Mouse (Mus musculus) heart, embryonic 16.5 days (tissue): Measurements from ENCODE around the gene Zmynd11. TPM values are rescaled to one million over a fixed set of nuclear protein-coding genes. Genes with fewer than 3 reads are reported as not detected.
"Not testable (repeated sequence)": the region's sequence is repeated elsewhere in the genome, so short reads cannot be mapped to it uniquely, and the experiment has no call there.

Experiments
- ATAC-seq: fragments of 200-750 bp; cut with Nextera tagmentation; replicated peaks from 2 replicates; pipeline ENCODE4 v1.8.0; 2017; ENCODE audit warnings: moderate number of reproducible peaks; ENCODE audit not compliant: insufficient read depth, low FRiP score; ENCODE audit errors: extremely low read depth
- H3K27ac ChIP-seq: fragments of 300-500 bp; sonication (generic); 2 replicates; pipeline ENCODE4 v1.5.1; 2014; ENCODE audit warnings: mild to moderate bottlenecking, low read length, control low read depth, moderate library complexity
- H3K27me3 ChIP-seq: fragments of 300-500 bp; sonication (generic); 2 replicates; pipeline ENCODE4 v1.6.1; 2014; ENCODE audit warnings: low read length, mixed read lengths; ENCODE audit not compliant: control insufficient read depth, insufficient read depth
- H3K36me3 ChIP-seq: fragments of 300-500 bp; sonication (generic); 2 replicates; pipeline ENCODE4 v1.6.1; 2014; ENCODE audit not compliant: control insufficient read depth, insufficient read depth
- H3K4me1 ChIP-seq: fragments of 300-500 bp; sonication (generic); 2 replicates; pipeline ENCODE4 v1.6.1; 2014; ENCODE audit warnings: low read length, mixed read lengths; ENCODE audit not compliant: control insufficient read depth, insufficient read depth
- H3K4me2 ChIP-seq: fragments of 300-500 bp; sonication (generic); 2 replicates; pipeline ENCODE4 v1.6.1; 2014; ENCODE audit warnings: low read depth, mild to moderate bottlenecking, control low read depth, low read length
- H3K4me3 ChIP-seq: fragments of 300-500 bp; sonication (generic); 2 replicates; pipeline ENCODE4 v1.5.1; 2014; ENCODE audit warnings: mild to moderate bottlenecking, control low read depth, low read length
- H3K9ac ChIP-seq: fragments of 300-500 bp; sonication (generic); 2 replicates; pipeline ENCODE4 v1.6.1; 2014; ENCODE audit warnings: low read length, control low read depth
- H3K9me3 ChIP-seq: fragments of 300-500 bp; sonication (generic); replicated peaks from 2 replicates; pipeline ENCODE4 v1.6.1; 2016; ENCODE audit warnings: low read length; ENCODE audit not compliant: control insufficient read depth
- WGBS: fragments of 180-500 bp; shearing (Covaris S2); extraction: QIAGEN DNeasy Blood & Tissue Kit; methylation state at CpG from one replicate; pipeline ENCODE4 v1.1.7; 2014; 5-methylcytosine and 5-hydroxymethylcytosine counted together
- polyA plus RNA-seq: library from polyadenylated mRNA; unstranded; fragments of >200 nt; fragmentation: Nextera tagmentation; extraction: Ambion mirVana; gene quantifications from 2 replicates; pipeline ENCODE4 v1.2.1, GENCODE M21; 2015

The Zmynd11 gene
- polyA plus RNA-seq, 1 experiment from 2014 or later: 117 TPM

DNA sequence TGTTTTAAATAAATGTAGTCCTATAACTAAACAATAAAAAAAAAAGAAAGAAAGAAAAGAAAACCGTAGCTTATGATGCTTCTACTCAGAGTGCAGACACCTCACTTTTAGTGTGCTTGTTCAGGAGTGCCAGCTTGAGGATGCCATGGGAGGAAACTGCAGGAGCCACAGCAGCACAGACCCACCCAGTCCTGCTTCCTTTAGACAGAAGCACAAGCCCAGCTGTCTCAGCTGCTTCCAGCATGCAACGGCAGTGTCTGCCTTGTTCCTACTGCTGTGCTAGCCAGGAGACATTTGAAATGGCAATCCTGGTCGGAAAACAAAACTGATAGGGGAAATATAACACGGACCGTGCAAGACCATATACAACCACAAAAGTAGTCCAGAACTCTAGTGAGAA is 28.1 kb downstream of the Zmynd11 start:
- Histone ChIP-seq H3K4me1 (peaks cover 10% of the 10 kb centered on the region), H3K9me3 (no peaks in the 10 kb centered on the region), H3K9ac (no peak overlapping the region), H3K27me3 (no peaks in the 10 kb centered on the region), H3K27ac (no peak overlapping the region), H3K4me3 (no peak overlapping the region), H3K4me2 (no peak overlapping the region), H3K36me3 (peaks cover 3% of the 10 kb centered on the region; the same call in 1 of the 2 replicates)
- WGBS: 67% methylated on average over 5 of the region's 5 CpGs
- no peak for ATAC-seq

- not testable (repeated sequence) for H3K36me3 ChIP-seq, H3K27me3 ChIP-seq, H3K27ac ChIP-seq, H3K4me1 ChIP-seq, H3K9me3 ChIP-seq, H3K9ac ChIP-seq, H3K4me2 ChIP-seq, ATAC-seq, H3K4me3 ChIP-seq
- WGBS: 97% methylated on average over 4 of the region's 5 CpGs
Observed at GRCm38 (mm10) chr13:9732262-9732661, 32.9 kb downstream of the Zmynd11 start.

GRCm38 (mm10) chr13:9729073-9729472 is 36.1 kb downstream of the Zmynd11 start:
- no peak overlapping the region for H3K4me3 ChIP-seq
- peaks cover 3% of the 10 kb centered on the region; the same call in 1 of the 2 replicates for H3K4me1 ChIP-seq
- H3K36me3 ChIP-seq: peaks cover 15% of the 10 kb centered on the region
- H3K27ac ChIP-seq: no peak overlapping the region
- H3K4me2 ChIP-seq: no peak overlapping the region
- no peak overlapping the region for H3K9ac ChIP-seq
- 23% methylated on average over 1 of the region's 1 CpGs for WGBS
- H3K27me3 ChIP-seq: no peaks in the 10 kb centered on the region
- no peak; the same call in 1 of the 2 replicates for ATAC-seq
- H3K9me3 ChIP-seq: no peaks in the 10 kb centered on the region

DNA sequence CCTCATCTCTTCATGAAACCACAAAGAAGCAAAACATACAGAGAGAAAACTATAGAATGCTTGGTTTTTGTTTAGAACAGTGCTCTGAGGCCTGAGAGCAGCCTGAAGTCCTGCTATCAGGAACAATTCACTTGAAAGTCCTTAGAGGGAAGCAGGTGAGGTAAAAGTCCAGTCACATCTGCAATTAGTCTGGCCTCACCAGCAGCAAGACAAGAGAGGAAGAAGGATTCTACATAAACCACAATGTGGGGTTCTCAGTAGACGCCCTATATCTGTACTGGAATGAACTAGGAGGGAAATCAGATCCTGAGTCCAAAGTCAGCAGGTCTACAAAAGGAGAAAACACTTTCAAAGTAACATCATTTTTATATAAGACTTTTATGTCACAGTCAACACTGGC is 49.9 kb downstream of the Zmynd11 start:
- Histone ChIP-seq H3K36me3 (peaks cover 3% of the 10 kb centered on the region; the same call in 1 of the 2 replicates), H3K27ac (no peak overlapping the region), H3K9me3 (no peaks in the 10 kb centered on the region), H3K4me3 (no peak overlapping the region), H3K4me1 (peaks cover 4% of the 10 kb centered on the region), H3K4me2 (no peak overlapping the region), H3K9ac (no peak overlapping the region), H3K27me3 (no peaks in the 10 kb centered on the region)
- 68% methylated on average over 1 of the region's 1 CpGs for WGBS
- no peak for ATAC-seq

DNA sequence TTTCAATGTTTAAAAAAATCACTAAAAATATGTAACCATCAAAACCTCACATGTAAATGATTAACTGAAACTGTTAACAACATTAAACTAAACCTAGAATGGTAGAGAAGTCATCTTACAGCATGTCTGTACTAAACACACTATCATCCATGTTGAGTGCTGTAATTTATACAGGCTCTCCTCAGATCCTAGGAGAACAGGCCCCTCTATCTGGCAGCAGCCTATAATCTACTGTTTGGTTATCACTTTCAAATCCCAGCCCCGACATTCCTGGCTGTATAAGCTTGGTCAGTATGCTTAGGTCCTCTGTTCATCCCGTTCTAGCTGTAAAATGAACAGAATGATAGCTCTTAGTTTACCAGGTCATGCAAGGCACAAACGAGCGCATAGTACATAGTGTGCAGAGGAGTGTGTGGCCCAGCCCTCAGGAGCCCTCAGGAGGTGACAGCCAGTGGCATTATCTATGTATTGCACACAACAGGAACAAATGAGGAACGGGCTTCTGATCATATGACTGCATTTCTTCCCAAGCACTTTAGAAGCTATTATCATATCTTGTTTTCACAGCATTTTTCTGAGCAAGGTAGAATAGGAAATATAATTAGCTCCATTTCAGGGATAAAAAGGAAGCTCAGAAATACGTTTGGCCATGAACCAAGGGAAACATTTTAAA is 51.5 kb downstream of the Zmynd11 start:
- Histone ChIP-seq H3K4me2 (no peak overlapping the region), H3K9ac (no peak overlapping the region), H3K36me3 (peaks cover 7% of the 10 kb centered on the region; the same call in 1 of the 2 replicates), H3K27ac (no peak overlapping the region), H3K9me3 (no peaks in the 10 kb centered on the region), H3K27me3 (no peaks in the 10 kb centered on the region), H3K4me1 (peaks cover 4% of the 10 kb centered on the region), H3K4me3 (no peak overlapping the region)
- WGBS: 41% methylated on average over 6 of the region's 6 CpGs
- no peak; the same call in 1 of the 2 replicates for ATAC-seq

GRCm38 (mm10) chr13:9712971-9713370 is 52.2 kb downstream of the Zmynd11 start:
- Histone ChIP-seq H3K36me3 (peaks cover 7% of the 10 kb centered on the region; the same call in 1 of the 2 replicates), H3K27me3 (no peaks in the 10 kb centered on the region), H3K9me3 (no peaks in the 10 kb centered on the region), H3K4me1 (peaks cover 4% of the 10 kb centered on the region), H3K4me2 (no peak overlapping the region), H3K4me3 (no peak overlapping the region), H3K27ac (no peak overlapping the region), H3K9ac (no peak overlapping the region)
- ATAC-seq: no peak
- 93% methylated on average over 3 of the region's 3 CpGs for WGBS

- no peak overlapping the region for H3K27ac ChIP-seq
- 95% methylated on average over 1 of the region's 1 CpGs for WGBS
- H3K36me3 ChIP-seq: peaks cover 7% of the 10 kb centered on the region; the same call in 1 of the 2 replicates
- no peak overlapping the region for H3K4me2 ChIP-seq
- no peak overlapping the region for H3K4me3 ChIP-seq
- no peaks in the 10 kb centered on the region for H3K27me3 ChIP-seq
- no peak overlapping the region for H3K9ac ChIP-seq
- ATAC-seq: no peak
- no peaks in the 10 kb centered on the region for H3K9me3 ChIP-seq
- H3K4me1 ChIP-seq: peaks cover 4% of the 10 kb centered on the region
Observed at GRCm38 (mm10) chr13:9712409-9712808, 52.7 kb downstream of the Zmynd11 start.

GRCm38 (mm10) chr13:9708433-9709240 is 56.5 kb downstream of the Zmynd11 start:
- Histone ChIP-seq H3K4me3 (no peak overlapping the region), H3K27me3 (no peaks in the 10 kb centered on the region), H3K9me3 (no peaks in the 10 kb centered on the region), H3K27ac (no peak overlapping the region), H3K36me3 (peaks cover 12% of the 10 kb centered on the region; the same call in 1 of the 2 replicates), H3K4me1 (peaks cover 2% of the 10 kb centered on the region), H3K4me2 (no peak overlapping the region), H3K9ac (no peak overlapping the region)
- 84% methylated on average over 7 of the region's 7 CpGs for WGBS
- no peak for ATAC-seq

- ATAC-seq: no peak
- Histone ChIP-seq H3K4me3 (no peak overlapping the region), H3K27me3 (no peaks in the 10 kb centered on the region), H3K36me3 (peaks cover 10% of the 10 kb centered on the region; the same call in 1 of the 2 replicates), H3K9me3 (no peaks in the 10 kb centered on the region), H3K27ac (no peak overlapping the region), H3K4me1 (peaks cover 7% of the 10 kb centered on the region; the same call in 1 of the 2 replicates), H3K9ac (no peak overlapping the region), H3K4me2 (no peak overlapping the region)
- 92% methylated on average over 8 of the region's 8 CpGs for WGBS
Observed at GRCm38 (mm10) chr13:9706720-9707119, 58.4 kb downstream of the Zmynd11 start.
